Mouse (Mus musculus): ENCODE data around the gene Tfap2e. TPM values are rescaled to one million over a fixed set of nuclear protein-coding genes. Genes with fewer than 3 reads are reported as not detected.
A peak's percentile ranks its signal among the peaks of the same experiment; 100 is the strongest.

Gene Tfap2e
- total RNA-seq (2014; rRNA removed; ENCODE audit: low replicate concordance): not detected in 2 replicates
- polyA plus RNA-seq (2015; fragmentation: Nextera tagmentation; extraction: Ambion mirVana): not detected in 2 replicates

DNA sequence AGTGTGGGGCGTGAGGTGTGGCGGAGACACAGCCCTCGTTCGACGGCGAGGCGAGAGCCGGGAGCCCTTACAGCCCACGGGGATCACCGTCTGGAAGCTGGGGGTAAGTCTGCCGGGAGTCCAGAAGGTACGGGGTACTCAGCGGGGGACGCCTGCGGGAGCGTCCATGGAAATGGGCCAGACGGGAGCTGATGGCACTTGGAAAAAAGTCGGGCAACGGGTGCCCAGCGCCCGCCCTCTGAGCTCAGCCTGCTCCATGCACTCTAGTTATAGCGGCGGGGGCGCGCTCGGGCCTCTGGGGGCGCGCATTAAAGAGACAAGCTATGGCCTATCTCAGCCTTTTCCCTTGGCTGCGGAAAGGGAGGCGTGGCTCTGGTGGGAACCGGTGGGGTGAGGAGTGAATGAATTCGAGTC, at the start of gene Tfap2e:
Gene Tfap2e (minus strand): TSS at position 240 of the 414 bp plus-strand sequence.
- H3K4me3 ChIP-seq (ENCODE audit: low read depth, low read length): peak within 1 kb of the TSS; percentile 36
- no peak for TF ChIP-seq CTCF (IDR thresholded peaks at IDR 0.05; ENCODE audit: low read depth)
- no peak for TF ChIP-seq EP300 (IDR thresholded peaks at IDR 0.05; ENCODE audit: low read depth)
- H3K27ac ChIP-seq (ENCODE audit: low read depth): no peak within 1 kb of the TSS
- no peaks in the 10 kb centered on the region for H3K9me3 ChIP-seq (replicated peaks; ENCODE audit: control insufficient read depth, low read length)
- DNase-seq (ENCODE audit: low spot score): peak; percentile 32
- WGBS: under 1% methylated on average over 32 of the region's 32 CpGs
- no peaks in the 10 kb centered on the region for H3K4me1 ChIP-seq (ENCODE audit: control insufficient read depth, insufficient read depth)
- peak within 1 kb of the TSS; percentile 50 for H3K4me2 ChIP-seq (ENCODE audit: low read depth, low read length)
- peaks cover 80% of the 10 kb centered on the region for H3K27me3 ChIP-seq (ENCODE audit: control insufficient read depth, insufficient read depth, low read length)
- peak; percentile 62 for ATAC-seq (ENCODE audit: insufficient read depth, low read depth)
- H3K36me3 ChIP-seq (replicated peaks; ENCODE audit: control insufficient read depth, insufficient read depth, low read length): no peaks in the 10 kb centered on the region
- H3K9ac ChIP-seq (replicated peaks; ENCODE audit: low read depth, low read length): no peak within 1 kb of the TSS

DNA sequence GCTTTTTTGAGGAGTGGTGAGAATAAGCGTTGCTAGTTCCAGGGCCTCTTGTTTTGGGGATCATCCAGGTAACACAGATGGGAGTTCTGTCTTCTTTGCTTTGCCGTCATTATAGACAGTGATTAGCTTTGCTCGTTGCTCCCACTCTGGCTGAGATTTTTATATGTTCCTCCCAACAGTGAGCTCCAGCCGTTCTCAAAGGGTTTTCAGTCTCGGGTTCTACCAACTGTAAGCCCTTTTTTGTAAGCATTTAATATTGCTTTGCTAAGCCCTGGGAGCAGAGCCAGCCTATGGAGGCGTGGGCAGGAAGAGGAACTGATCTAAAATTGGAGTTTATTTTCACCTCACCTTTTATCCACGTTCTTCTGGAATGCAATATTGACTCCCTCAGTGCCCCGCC, 47.0 kb upstream of the Tfap2e start:
- no peak overlapping the region for H3K27ac ChIP-seq (ENCODE audit: low read depth)
- no peak for TF ChIP-seq EP300 (IDR thresholded peaks at IDR 0.05; ENCODE audit: low read depth)
- no peak for TF ChIP-seq CTCF (IDR thresholded peaks at IDR 0.05; ENCODE audit: low read depth)
- H3K4me3 ChIP-seq (ENCODE audit: low read depth, low read length): no peak overlapping the region
- H3K36me3 ChIP-seq (replicated peaks; ENCODE audit: control insufficient read depth, insufficient read depth, low read length): no peaks in the 10 kb centered on the region
- ATAC-seq (ENCODE audit: insufficient read depth, low read depth) (no peak), DNase-seq (ENCODE audit: low spot score) (no peak)
- no peak overlapping the region for H3K4me2 ChIP-seq (ENCODE audit: low read depth, low read length)
- no peaks in the 10 kb centered on the region for H3K27me3 ChIP-seq (ENCODE audit: control insufficient read depth, insufficient read depth, low read length)
- WGBS: 74% methylated on average over 8 of the region's 8 CpGs
- no peak overlapping the region for H3K9ac ChIP-seq (replicated peaks; ENCODE audit: low read depth, low read length)
- H3K4me1 ChIP-seq (ENCODE audit: control insufficient read depth, insufficient read depth): 0 out of 2 replicates have a peak, but pooled peaks cover 9% of the 10 kb centered on the region
- no peaks in the 10 kb centered on the region for H3K9me3 ChIP-seq (replicated peaks; ENCODE audit: control insufficient read depth, low read length)

DNA sequence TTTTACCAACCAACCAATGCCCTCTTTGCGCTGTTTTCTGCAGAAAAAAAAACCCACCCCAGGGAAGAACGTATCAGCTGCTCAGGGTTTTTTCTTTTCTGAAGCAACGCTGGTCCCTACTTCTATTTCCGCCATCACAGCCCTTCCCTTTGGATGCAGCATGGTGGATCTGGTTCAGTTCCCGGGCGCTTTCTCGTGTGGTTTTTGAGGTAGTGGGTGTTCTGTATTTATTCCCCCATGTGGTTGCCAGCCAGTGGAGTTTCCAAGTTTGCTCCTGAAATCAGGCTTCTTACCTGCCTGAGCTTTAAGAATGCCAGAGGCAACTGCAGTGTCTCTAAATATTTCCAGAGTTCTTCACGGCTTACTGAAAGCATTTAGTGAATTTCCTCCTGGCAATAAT, 46.5 kb upstream of the Tfap2e start:
- Histone ChIP-seq H3K27me3 (ENCODE audit: control insufficient read depth, insufficient read depth, low read length) (no peaks in the 10 kb centered on the region), H3K4me2 (ENCODE audit: low read depth, low read length) (no peak overlapping the region), H3K36me3 (replicated peaks; ENCODE audit: control insufficient read depth, insufficient read depth, low read length) (no peaks in the 10 kb centered on the region), H3K9me3 (replicated peaks; ENCODE audit: control insufficient read depth, low read length) (no peaks in the 10 kb centered on the region), H3K9ac (replicated peaks; ENCODE audit: low read depth, low read length) (no peak overlapping the region), H3K4me3 (ENCODE audit: low read depth, low read length) (no peak overlapping the region), H3K4me1 (ENCODE audit: control insufficient read depth, insufficient read depth) (0 out of 2 replicates have a peak, but pooled peaks cover 9% of the 10 kb centered on the region), H3K27ac (ENCODE audit: low read depth) (no peak overlapping the region)
- 88% methylated on average over 8 of the region's 8 CpGs for WGBS
- TF ChIP-seq CTCF (IDR thresholded peaks at IDR 0.05; ENCODE audit: low read depth) (no peak), EP300 (IDR thresholded peaks at IDR 0.05; ENCODE audit: low read depth) (no peak)
- ATAC-seq (ENCODE audit: insufficient read depth, low read depth) (no peak), DNase-seq (ENCODE audit: low spot score) (no peak)

DNA sequence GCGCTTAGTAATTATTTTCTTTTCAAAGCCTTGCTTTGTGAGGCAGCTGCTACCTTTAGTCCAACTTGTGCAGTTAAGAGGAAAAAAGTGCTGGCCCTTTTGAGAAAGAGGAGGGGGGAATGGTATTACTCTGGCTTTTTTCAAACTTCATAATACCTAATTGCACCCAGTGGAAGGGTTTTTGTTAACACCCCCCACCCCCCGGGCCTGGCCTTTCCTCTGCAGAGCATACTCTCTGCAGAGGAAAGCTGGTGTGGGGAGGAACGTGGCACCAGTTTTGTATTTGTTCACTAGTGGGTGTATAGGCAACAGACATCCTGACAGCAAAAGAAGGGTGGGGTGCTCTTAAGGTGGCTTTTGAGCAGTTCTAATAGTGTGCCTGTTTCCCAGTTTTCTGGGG, 45.8 kb upstream of the Tfap2e start:
- H3K27ac ChIP-seq (ENCODE audit: low read depth): no peak overlapping the region
- ATAC-seq (ENCODE audit: insufficient read depth, low read depth) (no peak), DNase-seq (ENCODE audit: low spot score) (no peak)
- H3K4me1 ChIP-seq (ENCODE audit: control insufficient read depth, insufficient read depth): 0 out of 2 replicates have a peak, but pooled peaks cover 9% of the 10 kb centered on the region
- H3K4me3 ChIP-seq (ENCODE audit: low read depth, low read length): no peak overlapping the region
- 85% methylated on average over 3 of the region's 3 CpGs for WGBS
- TF ChIP-seq CTCF (IDR thresholded peaks at IDR 0.05; ENCODE audit: low read depth) (no peak), EP300 (IDR thresholded peaks at IDR 0.05; ENCODE audit: low read depth) (no peak)
- no peaks in the 10 kb centered on the region for H3K9me3 ChIP-seq (replicated peaks; ENCODE audit: control insufficient read depth, low read length)
- no peak overlapping the region for H3K4me2 ChIP-seq (ENCODE audit: low read depth, low read length)
- H3K36me3 ChIP-seq (replicated peaks; ENCODE audit: control insufficient read depth, insufficient read depth, low read length): no peaks in the 10 kb centered on the region
- no peaks in the 10 kb centered on the region for H3K27me3 ChIP-seq (ENCODE audit: control insufficient read depth, insufficient read depth, low read length)
- H3K9ac ChIP-seq (replicated peaks; ENCODE audit: low read depth, low read length): no peak overlapping the region

DNA sequence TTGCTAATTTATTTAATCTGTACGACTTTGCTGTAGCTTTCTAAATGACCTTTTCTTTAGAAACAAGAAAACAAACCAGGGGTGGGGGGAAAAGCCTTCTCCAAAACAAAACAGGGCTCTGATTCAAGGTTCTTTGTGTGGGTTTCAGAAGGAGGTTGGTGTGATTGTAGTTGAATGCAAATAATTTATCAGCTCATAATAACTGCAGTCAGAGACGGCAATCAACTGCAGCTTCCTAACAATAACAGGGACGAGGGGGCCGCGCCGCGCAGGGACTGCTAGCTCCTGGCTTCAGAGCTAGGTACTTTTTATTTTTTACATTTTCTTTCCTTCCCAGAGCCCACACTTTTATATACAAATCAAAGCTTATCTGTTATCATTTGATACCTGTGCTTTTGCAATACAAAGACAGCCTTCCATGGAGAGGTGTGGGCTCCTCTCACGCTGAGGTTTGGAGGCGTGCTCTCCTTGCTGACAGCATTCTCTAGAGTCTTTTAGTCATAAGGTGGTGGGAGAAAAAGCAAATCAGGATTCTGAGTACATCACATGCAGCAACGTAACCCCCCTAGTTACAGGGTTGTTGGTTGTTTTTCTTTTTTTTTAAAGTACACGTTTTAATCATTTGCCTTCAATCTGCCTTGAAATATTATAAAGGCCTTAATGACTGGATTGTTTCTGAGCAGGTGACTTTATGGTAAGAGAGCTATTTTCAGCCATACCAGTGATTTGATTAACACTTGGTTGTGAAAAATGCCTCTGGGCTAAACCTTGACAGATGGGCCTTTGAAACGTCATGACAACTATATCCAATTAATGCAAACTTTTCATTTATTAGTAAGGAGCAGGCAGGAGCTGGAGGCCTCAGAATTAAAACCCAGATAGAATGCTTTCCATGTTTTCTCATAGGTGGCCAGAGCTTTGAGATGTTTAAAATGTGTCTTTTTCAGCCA, 44.1 kb upstream of the Tfap2e start:
- Histone ChIP-seq H3K4me1 (ENCODE audit: control insufficient read depth, insufficient read depth) (0 out of 2 replicates have a peak, but pooled peaks cover 9% of the 10 kb centered on the region), H3K27me3 (ENCODE audit: control insufficient read depth, insufficient read depth, low read length) (no peaks in the 10 kb centered on the region), H3K4me2 (ENCODE audit: low read depth, low read length) (no peak overlapping the region), H3K9ac (replicated peaks; ENCODE audit: low read depth, low read length) (no peak overlapping the region), H3K27ac (ENCODE audit: low read depth) (no peak overlapping the region), H3K4me3 (ENCODE audit: low read depth, low read length) (no peak overlapping the region), H3K36me3 (replicated peaks; ENCODE audit: control insufficient read depth, insufficient read depth, low read length) (0 out of 2 replicates have a peak, but pooled peaks cover 5% of the 10 kb centered on the region), H3K9me3 (replicated peaks; ENCODE audit: control insufficient read depth, low read length) (no peaks in the 10 kb centered on the region)
- no peak for DNase-seq (ENCODE audit: low spot score)
- no peak for ATAC-seq (ENCODE audit: insufficient read depth, low read depth)
- 70% methylated on average over 12 of the region's 12 CpGs for WGBS
- TF ChIP-seq EP300 (IDR thresholded peaks at IDR 0.05; ENCODE audit: low read depth): no peak
- no peak for TF ChIP-seq CTCF (IDR thresholded peaks at IDR 0.05; ENCODE audit: low read depth)

Data from heart, postnatal 0 days (tissue).